Mouse (Mus musculus): ENCODE results near the gene Pxdn. TPM values are rescaled to one million over a fixed set of nuclear protein-coding genes. Genes with fewer than 3 reads are reported as not detected.

The Pxdn gene
- total and polyA plus RNA-seq, 3 experiments = 0.04 to 0.21 (median 0.14) TPM

GRCm38 (mm10) chr12:30008741-30009140 is 71.3 kb downstream of the Pxdn start:
- Histone ChIP-seq H3K79me2 (replicated peaks; ENCODE audit: control insufficient read depth, extremely low read depth, insufficient read depth, poor library complexity, severe bottlenecking) (no peaks in the 10 kb centered on the region), H3K4me3 (replicated peaks in 1 of 3; ENCODE audit: low read depth in 2 of 3, low read length in 2 of 3, poor library complexity in 1 of 3) (no peak overlapping the region), H3K36me3 (replicated peaks in 1 of 2; ENCODE audit: control insufficient read depth in 1 of 2, insufficient read depth in 1 of 2, low read length in 1 of 2) (no peaks in the 10 kb centered on the region), H3K27ac (ENCODE audit: insufficient read depth, low read depth) (no peak overlapping the region), H3K9ac (ENCODE audit: insufficient read depth, low read depth) (no peak overlapping the region), H3K9me3 (replicated peaks; ENCODE audit: low read length) (no peaks in the 10 kb centered on the region), H3K4me1 (ENCODE audit: control insufficient read depth in 1 of 2, insufficient read depth in 2 of 2) (no peaks in the 10 kb centered on the region), H3K27me3 (replicated peaks) (no peaks in the 10 kb centered on the region), H3K4me2 (ENCODE audit: insufficient read depth, low read depth, poor library complexity, severe bottlenecking) (no peak overlapping the region)
- dilution Hi-C loops (cut with MboI; ENCODE audit: extremely low pct_ligation_motif_present, extremely low pct_unique_long_range_greater_than_20kb, low sequenced_read_pairs) = no loop called here
- TF ChIP-seq HCFC1 (IDR thresholded peaks at IDR 0.05; ENCODE audit: low read depth, low read length) (no peak), CHD1 (IDR thresholded peaks at IDR 0.05; ENCODE audit: low read depth, low read length) (no peak), RAD21 (IDR thresholded peaks at IDR 0.05; ENCODE audit: low read depth, low read length) (no peak), IRF4 (IDR thresholded peaks at IDR 0.05; ENCODE audit: low read depth, low read length) (no peak), GABPA (IDR thresholded peaks at IDR 0.05; ENCODE audit: insufficient replicate concordance, low read depth, low read length) (no peak), MAX (IDR thresholded peaks at IDR 0.05; ENCODE audit: low read length) (no peak), USF2 (conservative IDR thresholded peaks at IDR 0.05; ENCODE audit: low read depth, low read length) (no peak), TCF12 (IDR thresholded peaks at IDR 0.05; ENCODE audit: low read depth, low read length) (no peak), JUN (IDR thresholded peaks at IDR 0.05; ENCODE audit: insufficient read depth, low read depth, low read length) (no peak), MYC (IDR thresholded peaks at IDR 0.05; ENCODE audit: low read depth, low read length) (no peak), ZMIZ1 (IDR thresholded peaks at IDR 0.05; ENCODE audit: low read depth, low read length) (no peak), PAX5 (IDR thresholded peaks at IDR 0.05; ENCODE audit: low read length) (no peak), MEF2A (IDR thresholded peaks at IDR 0.05; ENCODE audit: borderline replicate concordance, low read depth, low read length) (no peak), POLR2A (IDR thresholded peaks at IDR 0.05; ENCODE audit: low read depth, low read length) (no peak), MAZ (IDR thresholded peaks at IDR 0.05; ENCODE audit: low read depth, low read length) (no peak), ZC3H11A (IDR thresholded peaks at IDR 0.05; ENCODE audit: low read depth, low read length) (no peak), NRF1 (IDR thresholded peaks at IDR 0.05; ENCODE audit: low read depth, low read length) (no peak), SMC3 (IDR thresholded peaks at IDR 0.05; ENCODE audit: low read depth, low read length) (no peak), JUND (conservative IDR thresholded peaks at IDR 0.05; ENCODE audit: low read depth, low read length) (no peak)
- in situ Hi-C loops (cut with MboI; ENCODE audit: low pct_ligation_motif_present, low pct_unique_long_range_greater_than_20kb, low sequenced_read_pairs) = no loop called here
- no peak for DNase-seq (ENCODE audit: extremely low read depth)

- no peak overlapping the region for H3K27ac ChIP-seq (ENCODE audit: insufficient read depth, low read depth)
- H3K4me2 ChIP-seq (ENCODE audit: insufficient read depth, low read depth, poor library complexity, severe bottlenecking) = no peak overlapping the region
- H3K36me3 ChIP-seq (replicated peaks in 1 of 2; ENCODE audit: control insufficient read depth in 1 of 2, insufficient read depth in 1 of 2, low read length in 1 of 2) = no peaks in the 10 kb centered on the region
- TF ChIP-seq RCOR1 (conservative IDR thresholded peaks at IDR 0.05; ENCODE audit: low read depth, low read length) (no peak), MAZ (IDR thresholded peaks at IDR 0.05; ENCODE audit: low read depth, low read length) (no peak), USF1 (IDR thresholded peaks at IDR 0.05; ENCODE audit: low read depth, low read length) (no peak), ELF1 (IDR thresholded peaks at IDR 0.05; ENCODE audit: low read depth, low read length) (no peak), CHD1 (IDR thresholded peaks at IDR 0.05; ENCODE audit: low read depth, low read length) (no peak), UBTF (IDR thresholded peaks at IDR 0.05; ENCODE audit: low read depth, low read length) (no peak), NELFE (IDR thresholded peaks at IDR 0.05; ENCODE audit: low read depth, low read length) (no peak), KAT2A (IDR thresholded peaks at IDR 0.05; ENCODE audit: insufficient replicate concordance, low read length) (no peak), NRF1 (IDR thresholded peaks at IDR 0.05; ENCODE audit: low read depth, low read length) (no peak), TBP (conservative IDR thresholded peaks at IDR 0.05; ENCODE audit: low read depth, low read length) (no peak), ETS1 (conservative IDR thresholded peaks at IDR 0.05; ENCODE audit: low read depth, low read length) (no peak), POLR2A (IDR thresholded peaks at IDR 0.05; ENCODE audit: low read depth, low read length) (no peak), JUN (IDR thresholded peaks at IDR 0.05; ENCODE audit: insufficient read depth, low read depth, low read length) (no peak), PAX5 (IDR thresholded peaks at IDR 0.05; ENCODE audit: low read length) (no peak)
- no peaks in the 10 kb centered on the region for H3K9me3 ChIP-seq (replicated peaks; ENCODE audit: low read length)
- dilution Hi-C loops (cut with MboI; ENCODE audit: extremely low pct_ligation_motif_present, extremely low pct_unique_long_range_greater_than_20kb, low sequenced_read_pairs) = no loop called here
- in situ Hi-C loops (cut with MboI; ENCODE audit: low pct_ligation_motif_present, low pct_unique_long_range_greater_than_20kb, low sequenced_read_pairs) = no loop called here
- H3K9ac ChIP-seq (ENCODE audit: insufficient read depth, low read depth) = no peak overlapping the region
- H3K4me1 ChIP-seq (ENCODE audit: control insufficient read depth in 1 of 2, insufficient read depth in 2 of 2) = no peaks in the 10 kb centered on the region
- no peaks in the 10 kb centered on the region for H3K27me3 ChIP-seq (replicated peaks)
- H3K79me2 ChIP-seq (replicated peaks; ENCODE audit: control insufficient read depth, extremely low read depth, insufficient read depth, poor library complexity, severe bottlenecking) = no peaks in the 10 kb centered on the region
- no peak overlapping the region for H3K4me3 ChIP-seq (replicated peaks in 1 of 3; ENCODE audit: low read depth in 2 of 3, low read length in 2 of 3, poor library complexity in 1 of 3)
- DNase-seq (ENCODE audit: extremely low read depth) = no peak
Measured at GRCm38 (mm10) chr12:30015501-30015900, 78.1 kb downstream of the Pxdn start.

Measured in CH12.LX (cell line).